ENCODE assay signal across 8 mouse cellular contexts in genomic region chr6:85332351-85332999, GRCm38 (mm10). TPM values are rescaled to one million over a fixed set of nuclear protein-coding genes. Genes with fewer than 3 reads are reported as not detected.
DNase-seq lines count a peak whose midpoint lies in the region; ATAC-seq lines count a peak whose summit lies in the region.

No protein-coding gene starts in this region.

- 0 out of 2 replicates have a peak, but pooled peaks cover 11% of the 10 kb centered on the region for H3K36me3 ChIP-seq in kidney, embryonic 15.5 days
- H3K36me3 ChIP-seq in forebrain, embryonic 14.5 days (ENCODE audit: control insufficient read depth, insufficient read depth, low read length) = peaks cover 4% of the 10 kb centered on the region; the same call in 1 of the 2 replicates
- H3K36me3 ChIP-seq in midbrain, embryonic 13.5 days = peaks cover 13% of the 10 kb centered on the region

- H3K4me3 ChIP-seq in kidney, embryonic 15.5 days (replicated peaks) = peak overlapping the region; percentile 85
- peak overlapping the region; percentile 69 for H3K4me3 ChIP-seq in forebrain, embryonic 14.5 days (ENCODE audit: low read depth, low read length)
- H3K4me3 ChIP-seq in midbrain, embryonic 13.5 days (replicated peaks) = peak overlapping the region; percentile 66

- peak; percentile 57 for ATAC-seq in kidney, embryonic 15.5 days (replicated peaks; ENCODE audit: low FRiP score)
- ATAC-seq in forebrain, embryonic 14.5 days = peak; percentile 40
- ATAC-seq in midbrain, embryonic 13.5 days = peak; percentile 60

- H3K4me1 ChIP-seq in kidney, embryonic 15.5 days = peaks cover 22% of the 10 kb centered on the region
- 0 out of 2 replicates have a peak, but pooled peaks cover 6% of the 10 kb centered on the region for H3K4me1 ChIP-seq in forebrain, embryonic 14.5 days (ENCODE audit: control insufficient read depth, insufficient read depth, low read length)
- peaks cover 15% of the 10 kb centered on the region for H3K4me1 ChIP-seq in midbrain, embryonic 13.5 days (replicated peaks)

- H3K9ac ChIP-seq in kidney, embryonic 15.5 days = peak overlapping the region; percentile 67
- H3K9ac ChIP-seq in forebrain, embryonic 14.5 days (ENCODE audit: low read length) = peak overlapping the region; percentile 67
- H3K9ac ChIP-seq in midbrain, embryonic 13.5 days (replicated peaks) = peak overlapping the region; percentile 78

- DNase-seq in kidney, adult 11 months = no peak
- DNase-seq in adrenal gland, postnatal 14 days = peak; percentile 49
- DNase-seq in forebrain, embryonic 14.5 days (ENCODE audit: low spot score) = peak; percentile 34
- peak; percentile 39 to 67 for DNase-seq in kidney, postnatal 36 days
- DNase-seq in left cerebral cortex, postnatal 25 days (ENCODE audit: low spot score in 2 of 2) = no peak
- no peak for DNase-seq in retina, postnatal 1 day

- H3K9me3 ChIP-seq in kidney, embryonic 15.5 days (replicated peaks) = no peaks in the 10 kb centered on the region
- H3K9me3 ChIP-seq in forebrain, embryonic 14.5 days (replicated peaks; ENCODE audit: control insufficient read depth, low read length) = no peaks in the 10 kb centered on the region
- no peaks in the 10 kb centered on the region for H3K9me3 ChIP-seq in midbrain, embryonic 13.5 days

- H3K27me3 ChIP-seq in kidney, embryonic 15.5 days = peaks cover 13% of the 10 kb centered on the region; the same call in 1 of the 2 replicates
- no peaks in the 10 kb centered on the region for H3K27me3 ChIP-seq in forebrain, embryonic 14.5 days (replicated peaks; ENCODE audit: control insufficient read depth, insufficient read depth, low read length)
- H3K27me3 ChIP-seq in midbrain, embryonic 13.5 days = peaks cover 15% of the 10 kb centered on the region

- peak overlapping the region; percentile 97 for H3K4me2 ChIP-seq in kidney, embryonic 15.5 days
- peak overlapping the region; percentile 89 for H3K4me2 ChIP-seq in forebrain, embryonic 14.5 days (ENCODE audit: low read length)
- H3K4me2 ChIP-seq in midbrain, embryonic 13.5 days (replicated peaks) = peak overlapping the region; percentile 95

- under 1% methylated on average over 41 of the region's 41 CpGs for WGBS in kidney, embryonic 15.5 days
- WGBS in forebrain, embryonic 14.5 days = under 1% methylated on average over 41 of the region's 41 CpGs
- WGBS in midbrain, embryonic 13.5 days = under 1% methylated on average over 41 of the region's 41 CpGs

- H3K27ac ChIP-seq in kidney, embryonic 15.5 days = peak overlapping the region; percentile 98; the same call in 1 of the 2 replicates
- H3K27ac ChIP-seq in forebrain, embryonic 14.5 days (ENCODE audit: low read depth, low read length) = peak overlapping the region; percentile 49; the same call in 1 of the 2 replicates
- peak overlapping the region; percentile 94 for H3K27ac ChIP-seq in midbrain, embryonic 13.5 days

- intact Hi-C loops in left cerebral cortex, postnatal 25 days (cut with DNase I) = loop anchor here (5.0 kb wide), 1 partner anchor 95 kb away; no protein-coding TSS in a partner anchor

RNA-seq across cellular contexts. Expression of gene Sfxn5, which starts 0.7 kb away (rescaled TPM):
- polyA plus RNA-seq in kidney, embryonic 15.5 days (2015; fragmentation: Nextera tagmentation; extraction: Ambion mirVana) = 12.4 and 12.9 TPM in 2 replicates
- total RNA-seq in adrenal gland, postnatal 14 days (2021) = 21.7 and 31.8 TPM in 2 replicates
- polyA plus RNA-seq in forebrain, embryonic 14.5 days (2014; fragmentation: Nextera tagmentation; extraction: Ambion mirVana) = 15.2 and 15.7 TPM in 2 replicates
- 12.6 and 13.4 TPM in 2 replicates for polyA plus RNA-seq in midbrain, embryonic 13.5 days (2015; fragmentation: Nextera tagmentation; extraction: Ambion mirVana)
- 100 to 1,000 TPM; 165 TPM for total RNA-seq in left cerebral cortex, postnatal 25 days (2021)

RNA-seq across cellular contexts. Expression of gene Rab11fip5, which starts 42.0 kb away (rescaled TPM):
- 12.1 and 13.8 TPM in 2 replicates for polyA plus RNA-seq in kidney, embryonic 15.5 days (2015; fragmentation: Nextera tagmentation; extraction: Ambion mirVana)
- 22.7 and 28.7 TPM in 2 replicates for total RNA-seq in adrenal gland, postnatal 14 days (2021)
- 9.2 and 12.7 TPM in 2 replicates for polyA plus RNA-seq in forebrain, embryonic 14.5 days (2014; fragmentation: Nextera tagmentation; extraction: Ambion mirVana)
- polyA plus RNA-seq in midbrain, embryonic 13.5 days (2015; fragmentation: Nextera tagmentation; extraction: Ambion mirVana) = 12.2 and 12.4 TPM in 2 replicates
- 10 to 100 TPM; 65.7 to 66.8 TPM for total RNA-seq in left cerebral cortex, postnatal 25 days (2021)

Comparison
In these comparisons a context has a peak if more than half of its experiments do, and no peak if none do; other contexts are left out.
1. DNase-seq: peak in adrenal gland, postnatal 14 days (single experiment), forebrain, embryonic 14.5 days (single experiment) and kidney, postnatal 36 days (2 of 2); none in kidney, adult 11 months (single experiment), left cerebral cortex, postnatal 25 days (0 of 2) and retina, postnatal 1 day (single experiment).
2. Peak in every context shown above with its lines, with median percentiles within 50 percentile points of each other: ATAC-seq, H3K27ac ChIP-seq, H3K4me2 ChIP-seq, H3K4me3 ChIP-seq and H3K9ac ChIP-seq.